Mouse (Mus musculus): ENCODE results near the gene Gm17604.

The Gm17604 gene

DNA sequence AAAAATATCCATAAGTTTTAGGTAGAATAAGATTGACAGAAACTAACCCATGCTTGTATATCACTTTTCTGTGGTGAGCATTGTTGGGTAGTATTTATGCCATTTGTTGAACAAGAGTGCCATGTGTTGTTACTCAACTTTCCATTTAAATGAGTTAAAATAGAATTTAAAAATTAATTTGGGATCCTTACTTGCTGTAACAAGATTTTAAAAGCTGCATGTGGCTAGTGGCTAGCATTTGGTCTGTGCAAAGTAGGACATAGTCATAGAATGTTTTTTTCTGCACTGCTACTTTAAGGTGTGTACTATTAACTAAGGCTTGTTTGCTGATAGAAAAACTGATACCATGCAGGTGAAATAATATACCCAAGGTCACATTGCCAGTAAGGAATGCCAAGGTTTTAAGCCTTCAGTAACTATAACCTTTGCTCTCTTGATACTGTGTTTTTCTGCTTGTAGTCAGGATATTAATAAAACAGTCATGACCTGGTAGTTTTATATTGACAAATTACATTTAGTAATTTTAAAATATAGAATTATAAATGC, at the start of gene Gm17604:
TSS of gene Gm17604 (minus strand) at position 51 of the 546 bp plus-strand sequence.
- DNase-seq (ENCODE audit: low read depth, low spot score): no peak

GRCm38 (mm10) chrX:165049929-165050328, 45.3 kb upstream of the Gm17604 start:
- DNase-seq (ENCODE audit: low read depth, low spot score): no peak

DNA sequence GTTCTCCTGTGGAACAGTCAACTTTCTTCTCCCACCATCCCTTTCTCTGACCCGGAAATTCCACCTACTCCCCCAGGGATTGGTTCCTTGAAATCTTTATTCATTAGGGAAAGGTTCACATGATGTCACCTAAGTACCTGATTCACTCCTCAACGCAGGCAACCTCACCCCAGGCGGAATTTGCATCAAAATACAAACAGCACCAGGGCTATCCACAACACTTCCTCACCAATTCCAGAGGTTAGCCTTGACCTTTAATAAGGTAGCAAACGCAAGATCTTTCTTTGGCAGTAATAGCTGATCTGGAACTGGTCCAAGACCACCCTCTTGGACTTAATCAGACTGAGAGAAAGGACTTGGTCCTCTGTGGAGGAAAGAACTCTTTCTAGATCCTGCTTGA, 1.5 kb downstream of the Gm17604 start:
- DNase-seq (ENCODE audit: low read depth, low spot score): peak; percentile 86

GRCm38 (mm10) chrX:164980193-164980775, 24.3 kb downstream of the Gm17604 start, which contains the start of the genes Mospd2 and Fancb:
Gene Mospd2 (minus strand): TSS chrX:164980375.
Gene Fancb (plus strand): TSS chrX:164980592.
- peak; percentile 97 for DNase-seq (ENCODE audit: low read depth, low spot score)

- DNase-seq (ENCODE audit: low read depth, low spot score): no peak
Measured at GRCm38 (mm10) chrX:164978866-164979265, 25.8 kb downstream of the Gm17604 start.

DNA sequence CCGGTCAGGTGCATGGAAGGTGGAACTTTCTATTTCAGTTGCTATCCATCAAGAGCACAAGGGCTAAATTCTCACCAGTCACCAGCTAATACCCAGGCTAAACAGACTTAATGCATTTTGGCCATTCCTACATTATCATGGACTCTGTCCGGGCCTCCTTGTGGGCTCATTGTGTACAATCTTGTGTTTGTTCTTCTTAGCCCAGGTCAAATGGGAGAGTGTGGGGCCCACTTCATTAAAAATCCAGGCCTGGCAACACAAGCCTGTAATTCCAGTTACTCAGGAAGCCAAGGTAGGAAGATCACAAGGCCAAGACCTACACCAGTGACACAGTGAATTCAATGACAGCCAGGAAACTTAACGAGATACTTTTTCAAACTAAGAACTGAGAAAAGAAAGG, 33.4 kb downstream of the Gm17604 start:
- no peak for DNase-seq (ENCODE audit: low read depth, low spot score)

- DNase-seq (ENCODE audit: low read depth, low spot score): no peak
Measured at GRCm38 (mm10) chrX:164965750-164966448, 38.7 kb downstream of the Gm17604 start.
